Mouse (Mus musculus) liver, embryonic 16.5 days (tissue): ENCODE results near the gene LTO1. TPM values are rescaled to one million over a fixed set of nuclear protein-coding genes. Genes with fewer than 3 reads are reported as not detected.
A peak's percentile ranks its signal among the peaks of the same experiment; 100 is the strongest.

ENCODE experiments used
- ATAC-seq: fragments of 200-750 bp; cut with Nextera tagmentation; 2 replicates; pipeline ENCODE4 v1.8.0; 2017; ENCODE audit warnings: low read depth, mild to moderate bottlenecking, moderate number of reproducible peaks, moderate library complexity
- H3K27ac ChIP-seq: fragments of 300-500 bp; sonication (generic); 2 replicates; pipeline ENCODE4 v1.5.1; 2014; ENCODE audit warnings: mild to moderate bottlenecking, low read length
- H3K27me3 ChIP-seq: fragments of 300-500 bp; sonication (generic); 2 replicates; pipeline ENCODE4 v1.6.1; 2014; ENCODE audit warnings: low read depth, low read length, mixed read lengths; ENCODE audit not compliant: control insufficient read depth, insufficient read depth
- H3K36me3 ChIP-seq: fragments of 300-500 bp; sonication (generic); 2 replicates; pipeline ENCODE4 v1.6.1; 2014; ENCODE audit warnings: mild to moderate bottlenecking; ENCODE audit not compliant: control insufficient read depth, insufficient read depth
- H3K4me1 ChIP-seq: fragments of 300-500 bp; sonication (generic); 2 replicates; pipeline ENCODE4 v1.6.1; 2014; ENCODE audit warnings: low read depth, low read length, mixed read lengths; ENCODE audit not compliant: control insufficient read depth
- H3K4me2 ChIP-seq: fragments of 300-500 bp; sonication (generic); 2 replicates; pipeline ENCODE4 v1.6.1; 2014; ENCODE audit warnings: low read depth, low read length, mixed read lengths
- H3K4me3 ChIP-seq: fragments of 300-500 bp; sonication (generic); 2 replicates; pipeline ENCODE4 v1.5.1; 2014; ENCODE audit warnings: low read depth, mild to moderate bottlenecking, low read length
- H3K9ac ChIP-seq: fragments of 300-500 bp; sonication (generic); 2 replicates; pipeline ENCODE4 v1.6.1; 2014; ENCODE audit warnings: low read depth, low read length
- H3K9me3 ChIP-seq: fragments of 300-500 bp; sonication (generic); replicated peaks from 2 replicates; pipeline ENCODE4 v1.6.1; 2016; ENCODE audit warnings: low read length; ENCODE audit not compliant: control insufficient read depth
- WGBS: fragments of 180-500 bp; shearing (Covaris S2); extraction: QIAGEN DNeasy Blood & Tissue Kit; methylation state at CpG from one replicate; pipeline ENCODE4 v1.1.7; 2014; ENCODE audit not compliant: insufficient replicate concordance; 5-methylcytosine and 5-hydroxymethylcytosine counted together
- polyA plus RNA-seq: library from polyadenylated mRNA; unstranded; fragments of >200 nt; fragmentation: Nextera tagmentation; extraction: Ambion mirVana; gene quantifications from 2 replicates; pipeline ENCODE4 v1.2.1, GENCODE M21; 2015

The LTO1 gene
- polyA plus RNA-seq, 1 experiment from 2014 or later = 8.8 TPM

- Histone ChIP-seq H3K27ac (no peak overlapping the region), H3K9me3 (no peaks in the 10 kb centered on the region), H3K9ac (no peak overlapping the region), H3K36me3 (no peaks in the 10 kb centered on the region), H3K4me1 (no peaks in the 10 kb centered on the region; the same call in 1 of the 2 replicates), H3K4me2 (no peak overlapping the region), H3K27me3 (no peaks in the 10 kb centered on the region), H3K4me3 (no peak overlapping the region)
- 59% methylated on average over 2 of the region's 2 CpGs for WGBS
- ATAC-seq = 0 out of 2 replicates have a peak, but pooled peaks have one; percentile 12
These were observed 12.7 kb downstream of the LTO1 start for GRCm38 (mm10) chr7:144927591-144927990.

- Histone ChIP-seq H3K36me3 (no peaks in the 10 kb centered on the region), H3K4me2 (no peak overlapping the region), H3K27ac (no peak overlapping the region), H3K27me3 (no peaks in the 10 kb centered on the region), H3K4me1 (no peaks in the 10 kb centered on the region; the same call in 1 of the 2 replicates), H3K9ac (no peak overlapping the region), H3K4me3 (no peak overlapping the region), H3K9me3 (no peaks in the 10 kb centered on the region)
- 44% methylated on average over 4 of the region's 4 CpGs for WGBS
- ATAC-seq = 0 out of 2 replicates have a peak, but pooled peaks have one; percentile 13
These were observed 13.3 kb downstream of the LTO1 start for GRCm38 (mm10) chr7:144928009-144928888.

- WGBS = 67% methylated on average over 6 of the region's 6 CpGs
- no peaks in the 10 kb centered on the region for H3K9me3 ChIP-seq
- H3K9ac ChIP-seq = no peak overlapping the region
- H3K27ac ChIP-seq = no peak overlapping the region
- ATAC-seq = no peak
- no peaks in the 10 kb centered on the region for H3K36me3 ChIP-seq
- no peak overlapping the region for H3K4me3 ChIP-seq
- no peaks in the 10 kb centered on the region for H3K27me3 ChIP-seq
- H3K4me2 ChIP-seq = no peak overlapping the region
- H3K4me1 ChIP-seq = no peaks in the 10 kb centered on the region; the same call in 1 of the 2 replicates
These were observed 13.9 kb downstream of the LTO1 start for GRCm38 (mm10) chr7:144928889-144929210.

GRCm38 (mm10) chr7:144929506-144929905 lies 14.6 kb downstream of the LTO1 start:
- Histone ChIP-seq H3K9me3 (no peaks in the 10 kb centered on the region), H3K4me3 (no peak overlapping the region), H3K27ac (no peak overlapping the region), H3K9ac (no peak overlapping the region), H3K4me1 (no peaks in the 10 kb centered on the region; the same call in 1 of the 2 replicates), H3K27me3 (no peaks in the 10 kb centered on the region), H3K36me3 (no peaks in the 10 kb centered on the region; the same call in 1 of the 2 replicates), H3K4me2 (no peak overlapping the region)
- no peak for ATAC-seq
- WGBS = 75% methylated on average over 8 of the region's 8 CpGs

- H3K27ac ChIP-seq = no peak overlapping the region
- no peak for ATAC-seq
- 75% methylated on average over 5 of the region's 5 CpGs for WGBS
- no peak overlapping the region for H3K4me3 ChIP-seq
- H3K27me3 ChIP-seq = no peaks in the 10 kb centered on the region
- H3K36me3 ChIP-seq = no peaks in the 10 kb centered on the region; the same call in 1 of the 2 replicates
- H3K4me2 ChIP-seq = no peak overlapping the region
- H3K4me1 ChIP-seq = no peaks in the 10 kb centered on the region; the same call in 1 of the 2 replicates
- H3K9me3 ChIP-seq = no peaks in the 10 kb centered on the region
- no peak overlapping the region for H3K9ac ChIP-seq
These were observed 15.0 kb downstream of the LTO1 start for GRCm38 (mm10) chr7:144929931-144930330.

- H3K9me3 ChIP-seq = no peaks in the 10 kb centered on the region
- H3K4me1 ChIP-seq = no peaks in the 10 kb centered on the region; the same call in 1 of the 2 replicates
- no peak for ATAC-seq
- no peak overlapping the region for H3K4me2 ChIP-seq
- no peak overlapping the region for H3K9ac ChIP-seq
- no peak overlapping the region for H3K4me3 ChIP-seq
- no peak overlapping the region for H3K27ac ChIP-seq
- WGBS = 25% methylated on average over 3 of the region's 3 CpGs
- no peaks in the 10 kb centered on the region for H3K27me3 ChIP-seq
- H3K36me3 ChIP-seq = peaks cover 3% of the 10 kb centered on the region; the same call in 1 of the 2 replicates
These were observed 16.9 kb downstream of the LTO1 start for GRCm38 (mm10) chr7:144931778-144932177.

- WGBS = 45% methylated on average over 18 of the region's 18 CpGs
- Histone ChIP-seq H3K27me3 (peaks cover under 1% of the 10 kb centered on the region), H3K4me3 (no peak overlapping the region), H3K9ac (no peak overlapping the region), H3K4me1 (no peaks in the 10 kb centered on the region; the same call in none of the 2 replicates), H3K4me2 (no peak overlapping the region), H3K27ac (no peak overlapping the region), H3K9me3 (no peaks in the 10 kb centered on the region), H3K36me3 (peaks cover 3% of the 10 kb centered on the region; the same call in 1 of the 2 replicates)
- ATAC-seq = no peak
These were observed 17.6 kb downstream of the LTO1 start for GRCm38 (mm10) chr7:144932389-144932937.

- H3K9me3 ChIP-seq = no peaks in the 10 kb centered on the region
- no peak overlapping the region for H3K27ac ChIP-seq
- H3K4me1 ChIP-seq = no peaks in the 10 kb centered on the region; the same call in 1 of the 2 replicates
- H3K9ac ChIP-seq = no peak overlapping the region
- peaks cover 3% of the 10 kb centered on the region; the same call in 1 of the 2 replicates for H3K36me3 ChIP-seq
- ATAC-seq = no peak
- peaks cover 9% of the 10 kb centered on the region for H3K27me3 ChIP-seq
- WGBS = 63% methylated on average over 3 of the region's 3 CpGs
- no peak overlapping the region for H3K4me2 ChIP-seq
- no peak overlapping the region for H3K4me3 ChIP-seq
These were observed 18.4 kb downstream of the LTO1 start for GRCm38 (mm10) chr7:144933336-144933735.

- no peak overlapping the region for H3K4me3 ChIP-seq
- no peak for ATAC-seq
- no peak overlapping the region for H3K4me2 ChIP-seq
- H3K27me3 ChIP-seq = peaks cover 14% of the 10 kb centered on the region
- no peaks in the 10 kb centered on the region for H3K9me3 ChIP-seq
- H3K36me3 ChIP-seq = peaks cover 3% of the 10 kb centered on the region; the same call in 1 of the 2 replicates
- no peaks in the 10 kb centered on the region; the same call in 1 of the 2 replicates for H3K4me1 ChIP-seq
- WGBS = 76% methylated on average over 8 of the region's 8 CpGs
- no peak overlapping the region for H3K27ac ChIP-seq
- no peak overlapping the region for H3K9ac ChIP-seq
These were observed 18.9 kb downstream of the LTO1 start for GRCm38 (mm10) chr7:144933796-144934195.
